Mouse (Mus musculus): ENCODE data around the gene Enpp5. TPM values are rescaled to one million over a fixed set of nuclear protein-coding genes. Genes with fewer than 3 reads are reported as not detected.

Gene Enpp5
- polyA plus RNA-seq, 1 experiment from 2014 or later: 16.0 TPM

- Histone ChIP-seq H3K4me3 (no peak overlapping the region), H3K9ac (no peak overlapping the region), H3K4me1 (replicated peaks) (no peaks in the 10 kb centered on the region), H3K4me2 (no peak overlapping the region), H3K27ac (no peak overlapping the region), H3K36me3 (no peaks in the 10 kb centered on the region), H3K9me3 (replicated peaks) (no peaks in the 10 kb centered on the region), H3K27me3 (no peaks in the 10 kb centered on the region)
- ATAC-seq (replicated peaks; ENCODE audit: insufficient number of reproducible peaks, insufficient read depth, low FRiP score, low read depth): no peak
- WGBS: 79% methylated on average over 1 of the region's 1 CpGs
These were observed 17.8 kb upstream of the Enpp5 start for GRCm38 (mm10) chr17:44060781-44061180.

GRCm38 (mm10) chr17:44061289-44061890 lies 17.2 kb upstream of the Enpp5 start:
- WGBS: 72% methylated on average over 5 of the region's 5 CpGs
- no peak overlapping the region for H3K4me2 ChIP-seq

GRCm38 (mm10) chr17:44068876-44069275 lies 9.7 kb upstream of the Enpp5 start:
- no peaks in the 10 kb centered on the region for H3K9me3 ChIP-seq (replicated peaks)
- no peak overlapping the region for H3K4me3 ChIP-seq
- H3K36me3 ChIP-seq: no peaks in the 10 kb centered on the region
- WGBS: 64% methylated on average over 6 of the region's 6 CpGs
- no peak overlapping the region for H3K27ac ChIP-seq
- no peak for ATAC-seq (replicated peaks; ENCODE audit: insufficient number of reproducible peaks, insufficient read depth, low FRiP score, low read depth)
- H3K4me1 ChIP-seq (replicated peaks): no peaks in the 10 kb centered on the region
- H3K4me2 ChIP-seq: no peak overlapping the region
- no peaks in the 10 kb centered on the region for H3K27me3 ChIP-seq
- no peak overlapping the region for H3K9ac ChIP-seq

More at GRCm38 (mm10) chr17:44061289-44061890, 17.2 kb upstream of the Enpp5 start:
- no peaks in the 10 kb centered on the region for H3K9me3 ChIP-seq (replicated peaks)
- no peak overlapping the region for H3K4me3 ChIP-seq
- no peaks in the 10 kb centered on the region for H3K36me3 ChIP-seq
- H3K27ac ChIP-seq: no peak overlapping the region
- no peak for ATAC-seq (replicated peaks; ENCODE audit: insufficient number of reproducible peaks, insufficient read depth, low FRiP score, low read depth)
- no peak overlapping the region for H3K9ac ChIP-seq
- no peaks in the 10 kb centered on the region for H3K27me3 ChIP-seq
- no peaks in the 10 kb centered on the region for H3K4me1 ChIP-seq (replicated peaks)

GRCm38 (mm10) chr17:44071680-44072079 lies 6.9 kb upstream of the Enpp5 start:
- no peak overlapping the region for H3K9ac ChIP-seq
- H3K27me3 ChIP-seq: no peaks in the 10 kb centered on the region
- no peak overlapping the region for H3K4me3 ChIP-seq
- no peak overlapping the region for H3K27ac ChIP-seq
- ATAC-seq (replicated peaks; ENCODE audit: insufficient number of reproducible peaks, insufficient read depth, low FRiP score, low read depth): no peak
- H3K36me3 ChIP-seq: no peaks in the 10 kb centered on the region
- no peak overlapping the region for H3K4me2 ChIP-seq
- no peaks in the 10 kb centered on the region for H3K4me1 ChIP-seq (replicated peaks)
- H3K9me3 ChIP-seq (replicated peaks): no peaks in the 10 kb centered on the region

- no peaks in the 10 kb centered on the region for H3K36me3 ChIP-seq
- no peak overlapping the region for H3K4me3 ChIP-seq
- peaks cover 9% of the 10 kb centered on the region for H3K4me1 ChIP-seq (replicated peaks)
- H3K27me3 ChIP-seq: no peaks in the 10 kb centered on the region
- WGBS: 82% methylated on average over 3 of the region's 3 CpGs
- no peak overlapping the region for H3K4me2 ChIP-seq
- no peak overlapping the region for H3K27ac ChIP-seq
- H3K9me3 ChIP-seq (replicated peaks): no peaks in the 10 kb centered on the region
- no peak overlapping the region for H3K9ac ChIP-seq
- no peak for ATAC-seq (replicated peaks; ENCODE audit: insufficient number of reproducible peaks, insufficient read depth, low FRiP score, low read depth)
These were observed 3.0 kb upstream of the Enpp5 start for GRCm38 (mm10) chr17:44075601-44076000.

- ATAC-seq (replicated peaks; ENCODE audit: insufficient number of reproducible peaks, insufficient read depth, low FRiP score, low read depth): no peak
- H3K4me3 ChIP-seq: no peak overlapping the region
- no peak overlapping the region for H3K9ac ChIP-seq
- H3K4me2 ChIP-seq: no peak overlapping the region
- no peaks in the 10 kb centered on the region for H3K9me3 ChIP-seq (replicated peaks)
- no peaks in the 10 kb centered on the region for H3K27me3 ChIP-seq
- WGBS: 48% methylated on average over 6 of the region's 6 CpGs
- H3K4me1 ChIP-seq (replicated peaks): peaks cover 9% of the 10 kb centered on the region
- H3K27ac ChIP-seq: no peak overlapping the region
- no peaks in the 10 kb centered on the region for H3K36me3 ChIP-seq
These were observed 2.4 kb upstream of the Enpp5 start for GRCm38 (mm10) chr17:44076051-44076680.

GRCm38 (mm10) chr17:44077146-44077842 lies 1.3 kb upstream of the Enpp5 start:
- 68% methylated on average over 12 of the region's 12 CpGs for WGBS
- Histone ChIP-seq H3K36me3 (no peaks in the 10 kb centered on the region), H3K4me2 (no peak overlapping the region), H3K27ac (no peak overlapping the region), H3K4me3 (no peak overlapping the region), H3K9me3 (replicated peaks) (no peaks in the 10 kb centered on the region), H3K9ac (no peak overlapping the region), H3K4me1 (replicated peaks) (peaks cover 9% of the 10 kb centered on the region), H3K27me3 (no peaks in the 10 kb centered on the region)
- ATAC-seq (replicated peaks; ENCODE audit: insufficient number of reproducible peaks, insufficient read depth, low FRiP score, low read depth): no peak

GRCm38 (mm10) chr17:44077843-44078160 lies 811 bp upstream of the Enpp5 start:
- no peak overlapping the region for H3K4me3 ChIP-seq
- 61% methylated on average over 2 of the region's 2 CpGs for WGBS
- no peaks in the 10 kb centered on the region for H3K27me3 ChIP-seq
- peaks cover 9% of the 10 kb centered on the region for H3K4me1 ChIP-seq (replicated peaks)
- no peaks in the 10 kb centered on the region for H3K36me3 ChIP-seq
- no peak overlapping the region for H3K4me2 ChIP-seq
- H3K9ac ChIP-seq: no peak overlapping the region
- ATAC-seq (replicated peaks; ENCODE audit: insufficient number of reproducible peaks, insufficient read depth, low FRiP score, low read depth): no peak
- no peak overlapping the region for H3K27ac ChIP-seq
- no peaks in the 10 kb centered on the region for H3K9me3 ChIP-seq (replicated peaks)

GRCm38 (mm10) chr17:44083156-44083555 lies 4.5 kb downstream of the Enpp5 start:
- no peak for ATAC-seq (replicated peaks; ENCODE audit: insufficient number of reproducible peaks, insufficient read depth, low FRiP score, low read depth)
- Histone ChIP-seq H3K9ac (no peak overlapping the region), H3K4me2 (no peak overlapping the region), H3K9me3 (replicated peaks) (no peaks in the 10 kb centered on the region), H3K4me3 (no peak overlapping the region), H3K36me3 (peaks cover 6% of the 10 kb centered on the region; the same call in 1 of the 2 replicates), H3K27ac (no peak overlapping the region), H3K4me1 (replicated peaks) (0 out of 2 replicates have a peak, but pooled peaks cover 3% of the 10 kb centered on the region), H3K27me3 (no peaks in the 10 kb centered on the region)
- WGBS: 86% methylated on average over 4 of the region's 4 CpGs

- no peak overlapping the region for H3K4me2 ChIP-seq
- no peak for ATAC-seq (replicated peaks; ENCODE audit: insufficient number of reproducible peaks, insufficient read depth, low FRiP score, low read depth)
- H3K27me3 ChIP-seq: no peaks in the 10 kb centered on the region
- no peak overlapping the region for H3K9ac ChIP-seq
- no peak overlapping the region for H3K4me3 ChIP-seq
- H3K9me3 ChIP-seq (replicated peaks): no peaks in the 10 kb centered on the region
- no peak overlapping the region for H3K27ac ChIP-seq
- H3K4me1 ChIP-seq (replicated peaks): no peaks in the 10 kb centered on the region
- peaks cover 6% of the 10 kb centered on the region; the same call in 1 of the 2 replicates for H3K36me3 ChIP-seq
- WGBS: 85% methylated on average over 3 of the region's 3 CpGs
These were observed 9.6 kb downstream of the Enpp5 start for GRCm38 (mm10) chr17:44088226-44088625.

- WGBS: 64% methylated on average over 2 of the region's 2 CpGs
These were observed 12.3 kb downstream of the Enpp5 start for GRCm38 (mm10) chr17:44090916-44091315.

GRCm38 (mm10) chr17:44091512-44091911 lies 12.9 kb downstream of the Enpp5 start:
- H3K4me1 ChIP-seq (replicated peaks): no peaks in the 10 kb centered on the region
- H3K9ac ChIP-seq: no peak overlapping the region
- ATAC-seq (replicated peaks; ENCODE audit: insufficient number of reproducible peaks, insufficient read depth, low FRiP score, low read depth): no peak
- H3K36me3 ChIP-seq: no peaks in the 10 kb centered on the region
- H3K9me3 ChIP-seq (replicated peaks): no peaks in the 10 kb centered on the region
- WGBS: 35% methylated on average over 2 of the region's 2 CpGs
- H3K27me3 ChIP-seq: no peaks in the 10 kb centered on the region
- no peak overlapping the region for H3K4me3 ChIP-seq
- H3K4me2 ChIP-seq: no peak overlapping the region
- no peak overlapping the region for H3K27ac ChIP-seq

More at GRCm38 (mm10) chr17:44090916-44091315, 12.3 kb downstream of the Enpp5 start:
- Histone ChIP-seq H3K9me3 (replicated peaks) (no peaks in the 10 kb centered on the region), H3K36me3 (no peaks in the 10 kb centered on the region), H3K27ac (no peak overlapping the region), H3K4me2 (no peak overlapping the region), H3K4me1 (replicated peaks) (no peaks in the 10 kb centered on the region), H3K27me3 (no peaks in the 10 kb centered on the region), H3K9ac (no peak overlapping the region), H3K4me3 (no peak overlapping the region)
- no peak for ATAC-seq (replicated peaks; ENCODE audit: insufficient number of reproducible peaks, insufficient read depth, low FRiP score, low read depth)

Data from heart, embryonic 15.5 days (tissue).